Mouse (Mus musculus) myocyte (in vitro differentiated cells): ENCODE results near the gene Cyren.

Experiments
- CEBPB ChIP-seq: IDR thresholded peaks from 2 replicates; pipeline ENCODE4 v1.6.1; 2011; ENCODE audit warnings: mild to moderate bottlenecking, moderate library complexity; ENCODE audit not compliant: poor library complexity, insufficient read depth, severe bottlenecking
- E2F4 ChIP-seq: IDR thresholded peaks from one replicate; pipeline ENCODE4 v1.6.1; 2011; ENCODE audit warnings: mild to moderate bottlenecking, control low read depth, moderate library complexity; ENCODE audit not compliant: insufficient read depth
- MAX ChIP-seq: IDR thresholded peaks from one replicate; pipeline ENCODE4 v1.6.1; 2011; ENCODE audit warnings: low read depth, mild to moderate bottlenecking, control low read depth
- MYOD1 ChIP-seq, 3 experiments: IDR thresholded peaks; one replicate each; pipeline ENCODE4 v1.6.1; 2011; ENCODE audit warnings: control low read depth in 2 of 3, low read depth in 2 of 3, mild to moderate bottlenecking in 2 of 3, moderate library complexity in 1 of 3; ENCODE audit not compliant: insufficient read length in 2 of 3, control insufficient read depth in 1 of 3
- MYOG ChIP-seq, 3 experiments: IDR thresholded peaks; one replicate each; pipeline ENCODE4 v1.6.1; 2011; ENCODE audit warnings: control low read depth in 2 of 3, low read depth in 2 of 3, mild to moderate bottlenecking in 2 of 3; ENCODE audit not compliant: insufficient read length in 2 of 3, control insufficient read depth in 1 of 3, insufficient read depth in 1 of 3
- POLR2A ChIP-seq: IDR thresholded peaks from one replicate; pipeline ENCODE4 v1.6.1; 2011; ENCODE audit warnings: low read depth, mild to moderate bottlenecking, control low read depth, moderate library complexity; ENCODE audit not compliant: insufficient read length
- POLR2AphosphoS2 ChIP-seq: IDR thresholded peaks from one replicate; pipeline ENCODE4 v1.6.1; 2011; ENCODE audit warnings: low read depth, control low read depth; ENCODE audit not compliant: insufficient read length
- REST ChIP-seq: IDR thresholded peaks from one replicate; pipeline ENCODE4 v1.6.1; 2011; ENCODE audit warnings: mild to moderate bottlenecking, control low read depth, moderate library complexity; ENCODE audit not compliant: insufficient read depth, insufficient read length
- TCF12 ChIP-seq: IDR thresholded peaks from one replicate; pipeline ENCODE4 v1.6.1; 2011; ENCODE audit warnings: mild to moderate bottlenecking, control low read depth; ENCODE audit not compliant: poor library complexity, insufficient read depth, severe bottlenecking
- TCF3 ChIP-seq: IDR thresholded peaks from one replicate; pipeline ENCODE4 v1.6.1; 2011; ENCODE audit warnings: low read depth, control low read depth; ENCODE audit not compliant: insufficient read length
- USF1 ChIP-seq: IDR thresholded peaks from one replicate; pipeline ENCODE4 v1.6.1; 2011; ENCODE audit warnings: low read depth, mild to moderate bottlenecking, control low read depth, moderate library complexity

DNA sequence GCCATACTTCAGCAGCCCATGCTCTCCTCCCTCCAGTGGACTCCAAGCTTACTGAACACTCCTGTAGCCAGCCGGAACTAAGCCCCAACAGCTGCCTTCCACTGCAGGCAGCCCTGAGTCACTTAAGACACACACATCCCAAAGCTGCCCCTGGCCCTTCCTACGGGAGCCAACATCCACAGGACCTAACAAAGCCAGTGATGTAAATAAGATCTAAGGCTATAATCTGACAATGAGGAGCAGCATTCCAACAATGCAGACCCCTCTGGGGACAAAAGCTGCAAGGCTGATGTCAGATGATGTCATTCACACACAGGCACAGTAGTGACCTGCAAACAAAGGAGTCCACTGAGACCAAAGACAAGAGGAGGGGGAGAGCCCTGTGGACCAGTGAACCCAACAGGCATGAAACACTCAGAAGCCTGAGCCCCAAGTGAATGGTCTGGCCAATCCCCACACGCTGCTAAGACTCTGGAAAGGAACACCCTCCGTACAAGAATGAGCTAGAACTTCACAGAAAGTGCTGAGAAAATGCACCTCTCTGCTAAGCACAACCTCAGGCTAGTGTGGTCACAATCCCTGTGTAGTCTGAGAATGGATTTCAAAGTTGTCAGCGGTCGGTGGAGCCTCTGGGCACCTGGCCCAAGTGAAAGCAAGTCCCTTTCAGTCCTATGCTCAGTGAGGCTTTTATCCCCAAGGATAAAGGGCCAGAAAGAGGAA, 9.4 kb upstream of the Cyren start:
- no peak for TF ChIP-seq TCF12
- no peak for TF ChIP-seq POLR2A
- TF ChIP-seq REST = no peak
- TF ChIP-seq CEBPB = no peak
- no peak for TF ChIP-seq USF1
- TF ChIP-seq MYOG (IDR thresholded peaks at IDR 0.05; ENCODE audit: control insufficient read depth in 1 of 3, insufficient read depth in 1 of 3, insufficient read length in 2 of 3, low read depth in 2 of 3) = no peak
- no peak for TF ChIP-seq MAX
- TF ChIP-seq POLR2AphosphoS2 = no peak
- peak in 1 of 3 experiments; percentile 35 for TF ChIP-seq MYOD1 (IDR thresholded peaks at IDR 0.05; ENCODE audit: control insufficient read depth in 1 of 3, insufficient read length in 2 of 3, low read depth in 2 of 3)
- no peak for TF ChIP-seq E2F4
- no peak for TF ChIP-seq TCF3
